Mouse (Mus musculus) retina, postnatal 1 day (tissue): ENCODE measurements around the gene Adamts2.

Source experiments
- DNase-seq: peaks from one replicate; pipeline ENCODE4 v3.0.0-alpha.2; 2012

The Adamts2 gene

GRCm38 (mm10) chr11:50673525-50674250 is 71.8 kb downstream of the Adamts2 start:
- DNase-seq: no peak

- DNase-seq: no peak
Observed at GRCm38 (mm10) chr11:50674390-50674789, 72.5 kb downstream of the Adamts2 start.

- no peak for DNase-seq
Observed at GRCm38 (mm10) chr11:50678650-50679049, 76.8 kb downstream of the Adamts2 start.

- DNase-seq: no peak
Observed at GRCm38 (mm10) chr11:50681940-50682339, 80.1 kb downstream of the Adamts2 start.

- no peak for DNase-seq
Observed at GRCm38 (mm10) chr11:50683821-50684220, 81.9 kb downstream of the Adamts2 start.

- no peak for DNase-seq
Observed at GRCm38 (mm10) chr11:50688584-50688983, 86.7 kb downstream of the Adamts2 start.

GRCm38 (mm10) chr11:50689672-50690071 is 87.8 kb downstream of the Adamts2 start:
- DNase-seq: no peak

GRCm38 (mm10) chr11:50699971-50700370 is 98.1 kb downstream of the Adamts2 start:
- no peak for DNase-seq

GRCm38 (mm10) chr11:50700496-50700895 is 98.6 kb downstream of the Adamts2 start:
- no peak for DNase-seq

- DNase-seq: no peak
Observed at GRCm38 (mm10) chr11:50703397-50703796, 101.5 kb downstream of the Adamts2 start.

GRCm38 (mm10) chr11:50704511-50704910 is 102.6 kb downstream of the Adamts2 start:
- DNase-seq: no peak

- DNase-seq: no peak
Observed at GRCm38 (mm10) chr11:50707259-50707658, 105.4 kb downstream of the Adamts2 start.

GRCm38 (mm10) chr11:50713610-50714202 is 111.8 kb downstream of the Adamts2 start:
- DNase-seq: peak; percentile 39

GRCm38 (mm10) chr11:50715091-50715490 is 113.2 kb downstream of the Adamts2 start:
- DNase-seq: no peak

GRCm38 (mm10) chr11:50717381-50717897 is 115.6 kb downstream of the Adamts2 start:
- DNase-seq: no peak

GRCm38 (mm10) chr11:50718862-50719261 is 117.0 kb downstream of the Adamts2 start:
- no peak for DNase-seq

- no peak for DNase-seq
Observed at GRCm38 (mm10) chr11:50720421-50720820, 118.5 kb downstream of the Adamts2 start.

- peak; percentile 78 for DNase-seq
Observed at GRCm38 (mm10) chr11:50720856-50721550, 119.1 kb downstream of the Adamts2 start.

- DNase-seq: no peak
Observed at GRCm38 (mm10) chr11:50725595-50725994, 123.7 kb downstream of the Adamts2 start.

- no peak for DNase-seq
Observed at GRCm38 (mm10) chr11:50726035-50726434, 124.2 kb downstream of the Adamts2 start.

GRCm38 (mm10) chr11:50733146-50733545 is 131.3 kb downstream of the Adamts2 start:
- DNase-seq: no peak

GRCm38 (mm10) chr11:50734129-50734528 is 132.2 kb downstream of the Adamts2 start:
- no peak for DNase-seq

GRCm38 (mm10) chr11:50736548-50736947 is 134.7 kb downstream of the Adamts2 start:
- no peak for DNase-seq

GRCm38 (mm10) chr11:50738436-50738835 is 136.6 kb downstream of the Adamts2 start:
- DNase-seq: no peak
